Mouse (Mus musculus) small intestine, adult 2 months (tissue): ENCODE results near the gene Olfr543.

Source experiments
- CTCF ChIP-seq: fragments of 200-500 bp; IDR thresholded peaks from 2 replicates; pipeline ENCODE4 v1.5.1; 2012; ENCODE audit warnings: low read depth, mild to moderate bottlenecking, control low read depth, inconsistent platforms, low read length, moderate library complexity, mixed read lengths; ENCODE audit not compliant: insufficient replicate concordance, insufficient read length; ENCODE audit errors: extremely low read depth
- POLR2A ChIP-seq: fragments of 200-500 bp; IDR thresholded peaks from 2 replicates; pipeline ENCODE4 v1.6.1; 2012; ENCODE audit warnings: low read depth, mild to moderate bottlenecking, control low read depth, inconsistent platforms, low read length, moderate library complexity

- TF ChIP-seq CTCF, result no peak
- no peak for TF ChIP-seq POLR2A
Observed at GRCm38 (mm10) chr7:102516261-102517050, 35.0 kb upstream of the Olfr543 start.
